Mouse (Mus musculus) right cerebral cortex, postnatal 10 days (tissue): ENCODE data around the gene Trhde.

Experiments used
- DNase-seq, 2 experiments: peaks; one replicate each; pipeline ENCODE4 v3.0.0; 2021; ENCODE audit warnings: low spot score in 2 of 2

Gene Trhde

DNA sequence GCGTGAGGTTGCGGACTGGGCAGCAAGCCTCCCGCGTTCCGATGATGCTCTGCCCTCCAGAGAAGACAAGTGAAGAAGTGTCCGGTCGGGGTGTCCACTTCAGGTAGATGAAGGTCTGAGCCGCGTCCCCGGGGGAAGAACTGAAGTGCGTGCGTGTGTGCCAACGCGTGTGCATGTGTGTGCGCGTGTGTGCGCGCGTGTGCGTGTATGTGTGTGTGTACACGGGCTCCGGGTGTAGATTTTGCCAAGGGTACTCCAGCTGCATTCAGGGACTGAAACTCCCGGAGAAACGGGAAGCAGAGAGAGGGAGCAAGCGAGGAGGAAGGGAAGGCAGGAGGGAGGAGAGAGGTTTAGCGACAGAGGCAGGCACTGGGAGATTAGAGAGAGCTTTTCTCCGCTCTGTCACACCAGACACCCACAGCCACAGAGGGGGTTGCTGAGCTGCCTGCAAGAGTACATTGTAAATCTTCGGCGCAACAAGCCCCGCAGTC lies at the start of gene Trhde:
Gene Trhde (minus strand): TSS at position 147 of the 491 bp plus-strand sequence.
- peak; percentile 54 to 57 for DNase-seq

GRCm38 (mm10) chr10:114841966-114842365 lies 39.9 kb upstream of the Trhde start:
- DNase-seq = no peak

GRCm38 (mm10) chr10:114841440-114841839 lies 39.3 kb upstream of the Trhde start:
- DNase-seq = no peak

- no peak for DNase-seq
Measured at GRCm38 (mm10) chr10:114831313-114831712, 29.2 kb upstream of the Trhde start.

DNA sequence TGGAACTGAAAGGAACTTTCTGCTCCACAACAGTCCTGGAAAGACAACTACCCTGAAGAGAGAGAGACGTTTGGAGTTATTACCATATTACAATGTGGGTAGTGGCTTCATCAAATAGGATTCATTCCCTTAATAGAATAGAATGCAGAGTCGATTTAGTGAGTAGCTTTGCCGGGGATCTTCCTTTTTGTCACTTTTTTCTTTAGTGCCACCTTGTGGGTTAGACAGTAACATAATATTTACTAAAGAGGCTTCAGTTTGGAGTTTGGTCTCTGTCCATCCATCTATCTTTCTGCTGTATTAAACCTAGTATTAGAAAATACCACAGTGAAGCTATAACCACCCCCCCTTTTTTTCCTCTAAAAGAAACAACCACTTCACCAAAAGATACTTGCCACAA lies 6.7 kb upstream of the Trhde start:
- DNase-seq = no peak

- peak in 1 of 2 experiments; percentile 38 for DNase-seq
Measured at GRCm38 (mm10) chr10:114805884-114806283, 3.8 kb upstream of the Trhde start.

DNA sequence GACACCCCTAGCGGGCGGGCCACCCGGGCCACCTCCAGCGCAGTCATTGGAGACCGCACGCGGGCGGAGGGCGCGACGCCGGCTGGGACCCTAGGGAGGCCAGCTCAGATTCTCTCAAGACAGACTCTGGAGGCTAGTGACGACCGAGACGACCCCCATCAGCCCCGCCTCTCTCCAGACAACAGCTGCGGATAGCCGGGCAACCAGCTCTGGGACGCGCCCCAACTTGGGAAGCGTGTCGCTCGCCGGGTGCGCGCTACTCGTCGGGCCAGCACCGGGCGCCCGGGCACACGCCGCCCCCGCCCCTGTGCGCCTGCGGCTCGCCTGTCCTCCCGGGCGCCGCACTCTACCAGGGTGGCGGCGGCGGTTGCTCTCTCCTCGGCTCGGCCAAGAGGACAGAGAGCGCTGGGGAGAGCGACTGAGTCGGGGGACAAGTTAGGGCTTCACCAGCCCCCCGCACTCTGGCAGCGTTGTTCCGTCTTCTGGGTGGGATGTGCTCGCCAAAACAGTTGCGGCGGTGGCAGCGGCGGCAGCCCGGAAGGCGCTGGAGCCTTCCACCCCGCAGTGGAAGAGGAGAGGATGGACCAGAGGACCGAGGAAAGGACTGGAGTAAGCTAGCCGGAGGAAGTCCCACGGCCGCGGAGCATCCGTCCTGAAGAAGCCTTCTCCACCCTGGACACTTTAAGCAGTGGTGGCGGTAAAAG lies 498 bp downstream of the Trhde start:
- peak; percentile 53 to 60 for DNase-seq

DNA sequence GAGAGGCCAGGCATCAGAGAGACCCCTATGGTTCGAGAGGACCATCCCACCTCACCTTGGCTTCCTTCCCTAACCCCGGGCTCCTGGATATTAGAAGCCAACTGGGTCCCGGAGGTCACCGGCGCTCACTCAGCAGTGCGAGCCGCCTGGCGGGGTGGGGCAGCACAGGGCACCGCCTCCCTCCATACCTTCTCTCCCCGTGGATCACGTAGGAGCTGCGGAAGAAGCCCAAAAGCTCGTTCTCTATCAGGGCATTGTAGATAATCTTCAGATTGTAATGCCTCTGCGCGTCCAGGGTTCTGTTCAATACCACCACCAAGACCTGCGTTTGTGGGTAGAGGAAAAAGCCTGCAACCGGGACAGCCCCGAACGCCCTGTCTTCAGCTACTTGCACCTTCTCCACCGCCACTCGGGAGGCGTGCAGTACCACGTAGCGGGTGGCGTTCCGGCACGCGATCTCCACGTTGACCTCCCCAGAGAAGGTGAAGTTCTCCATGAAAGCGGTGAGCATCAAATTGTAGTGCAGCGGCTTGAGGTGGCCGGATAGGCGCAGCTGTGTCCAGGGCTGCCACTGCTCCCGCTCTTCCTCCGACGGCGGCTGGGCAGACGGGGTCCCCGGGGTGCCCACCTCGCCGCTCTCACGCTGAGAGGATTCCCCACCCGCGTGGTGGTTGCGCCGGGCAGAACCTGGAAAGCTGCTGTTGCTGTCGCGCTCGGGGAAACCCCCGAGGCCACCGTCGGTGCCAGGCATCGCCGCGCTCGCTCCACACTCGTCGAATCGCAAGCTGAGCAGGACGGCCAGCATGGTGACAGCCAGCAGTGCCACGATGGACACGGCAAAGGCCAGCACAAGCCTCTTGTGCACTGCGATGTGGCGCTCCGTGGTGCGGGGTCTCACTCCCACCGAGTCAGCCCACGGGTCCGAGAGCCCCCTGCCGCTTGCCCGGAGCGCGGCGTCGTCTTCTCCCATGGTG lies 1.5 kb downstream of the Trhde start:
- DNase-seq = peak; percentile 32

DNA sequence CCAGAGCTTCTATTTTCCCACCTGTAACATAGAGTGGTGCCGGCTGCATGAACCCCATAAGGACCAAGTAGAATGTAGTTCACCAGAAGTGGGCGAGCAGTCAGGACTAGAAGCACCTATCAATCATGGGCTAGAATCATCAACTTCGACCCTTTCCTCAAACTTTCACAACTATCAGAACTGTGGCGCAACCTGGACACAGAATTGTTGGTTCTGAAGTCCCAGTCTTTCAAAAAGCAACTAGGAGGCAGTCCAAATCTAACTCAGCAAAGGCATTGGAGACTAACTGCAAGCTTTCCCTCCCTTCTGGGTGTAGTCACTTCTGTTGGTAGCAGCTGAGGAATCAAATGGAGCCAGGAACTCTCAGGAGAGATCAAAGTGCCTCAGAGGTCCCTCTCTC lies 2.6 kb downstream of the Trhde start:
- DNase-seq = no peak

DNA sequence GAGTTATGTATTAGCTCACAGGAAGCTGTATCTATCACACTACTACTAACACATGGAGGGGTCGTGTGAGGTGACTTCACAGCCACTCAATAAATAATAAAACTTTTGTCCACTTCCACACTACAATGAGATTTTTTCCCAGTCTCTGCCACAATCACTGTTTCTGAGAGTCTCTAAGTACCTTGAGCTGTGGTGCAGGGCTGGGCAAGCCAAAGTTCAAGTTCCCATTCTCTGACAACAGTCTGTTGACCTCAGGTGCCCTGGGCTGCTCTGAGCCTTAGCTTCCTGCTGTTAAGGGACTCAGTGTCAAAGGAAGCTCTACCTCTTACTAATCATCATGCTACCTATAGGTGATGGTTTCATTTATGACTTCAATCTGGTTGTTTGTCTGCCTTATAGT lies 3.3 kb downstream of the Trhde start:
- DNase-seq = no peak

GRCm38 (mm10) chr10:114798218-114798617 lies 3.9 kb downstream of the Trhde start:
- no peak for DNase-seq

- no peak for DNase-seq
Measured at GRCm38 (mm10) chr10:114797664-114798063, 4.4 kb downstream of the Trhde start.

- no peak for DNase-seq
Measured at GRCm38 (mm10) chr10:114796872-114797271, 5.2 kb downstream of the Trhde start.

DNA sequence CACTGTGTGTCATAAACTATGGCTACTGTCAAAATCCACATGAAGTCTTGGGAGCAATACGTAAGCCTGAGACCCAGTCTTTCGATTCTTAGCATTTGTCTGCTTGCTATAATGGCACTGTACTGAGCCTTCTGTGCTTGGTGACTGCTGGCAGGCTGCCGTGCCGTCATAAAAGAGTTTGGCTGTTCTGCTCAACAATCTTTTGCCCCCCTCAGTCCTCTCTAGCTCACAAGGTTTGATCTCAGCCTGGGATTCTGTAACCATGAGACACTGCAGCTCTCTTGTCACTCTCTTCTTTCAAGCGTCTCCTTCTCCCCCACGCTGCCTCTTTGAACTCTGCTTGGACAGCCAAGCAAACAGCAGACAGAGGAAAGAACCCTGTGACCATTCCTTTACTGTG lies 7.9 kb downstream of the Trhde start:
- no peak for DNase-seq

DNA sequence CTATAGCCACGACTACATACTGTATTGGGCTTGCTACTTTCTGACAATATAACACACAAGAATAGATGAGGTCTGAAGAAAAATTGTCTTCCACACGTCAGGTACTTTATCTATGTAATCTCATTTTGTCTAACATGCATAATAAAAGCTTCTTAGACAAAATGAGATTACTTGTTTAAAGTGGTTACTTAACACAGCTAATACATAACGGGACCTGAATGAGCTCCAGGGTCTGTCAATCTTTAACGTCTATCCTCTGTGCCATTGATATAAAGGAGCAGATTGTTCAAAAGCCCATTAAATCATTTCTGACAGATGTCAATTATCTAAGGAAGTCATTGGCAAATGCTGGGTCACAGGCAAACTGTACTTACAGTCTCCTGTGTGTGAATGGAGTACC lies 36.2 kb downstream of the Trhde start:
- no peak for DNase-seq

DNA sequence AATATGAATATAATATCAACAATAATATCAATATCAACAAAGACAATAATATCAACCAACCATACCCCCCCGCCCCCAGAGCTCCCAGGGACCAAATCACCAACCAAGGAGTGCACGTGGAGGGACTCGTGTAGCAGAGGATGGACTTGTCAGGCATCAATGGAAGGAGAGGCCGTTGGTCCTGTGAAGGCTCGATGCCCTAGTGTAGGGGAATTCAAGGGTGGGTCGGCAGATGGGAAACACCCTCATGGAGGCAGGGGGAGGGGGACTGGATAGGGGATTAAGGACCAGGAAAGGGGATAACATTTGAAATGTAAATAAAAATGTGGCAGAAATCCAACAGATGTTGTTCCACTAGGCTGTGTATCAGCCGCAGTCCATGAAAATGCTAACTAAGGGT lies 40.0 kb downstream of the Trhde start:
- no peak for DNase-seq

GRCm38 (mm10) chr10:114759240-114759639 lies 42.9 kb downstream of the Trhde start:
- no peak for DNase-seq

DNA sequence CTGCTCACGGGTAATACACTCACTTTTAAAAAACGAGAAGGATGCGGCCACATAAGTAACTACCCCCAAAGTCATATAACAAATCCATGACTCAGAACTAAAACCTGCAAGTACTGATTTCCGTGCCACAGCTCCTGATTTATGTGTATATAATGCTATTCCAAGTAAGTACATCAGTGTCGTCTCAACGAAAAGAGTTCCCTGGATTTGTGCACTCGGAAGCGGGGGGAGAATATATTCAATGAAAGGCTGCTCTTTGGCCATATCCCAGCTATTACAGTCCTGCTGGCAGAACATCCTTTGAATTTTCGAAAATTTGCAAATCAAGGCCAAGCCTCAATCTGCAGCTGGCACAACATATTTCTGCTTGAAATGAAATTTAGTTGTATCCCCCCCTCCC lies 43.5 kb downstream of the Trhde start:
- DNase-seq = no peak

GRCm38 (mm10) chr10:114742755-114743705 lies 59.1 kb downstream of the Trhde start:
- no peak for DNase-seq

- no peak for DNase-seq
Measured at GRCm38 (mm10) chr10:114739916-114740315, 62.2 kb downstream of the Trhde start.

- peak in 1 of 2 experiments; percentile 37 for DNase-seq
Measured at GRCm38 (mm10) chr10:114737581-114737980, 64.5 kb downstream of the Trhde start.
